Mouse (Mus musculus): ENCODE results near the gene Dlgap4. TPM values are rescaled to one million over a fixed set of nuclear protein-coding genes. Genes with fewer than 3 reads are reported as not detected.

Dlgap4 gene
- polyA plus RNA-seq, 1 experiment from 2014 or later = 66.4 TPM

- Histone ChIP-seq H3K9me3 (ENCODE audit: control insufficient read depth, low read length) (no peaks in the 10 kb centered on the region), H3K4me1 (replicated peaks; ENCODE audit: control insufficient read depth, insufficient read depth, low read length) (no peaks in the 10 kb centered on the region), H3K9ac (ENCODE audit: low read length) (no peak overlapping the region), H3K4me2 (ENCODE audit: low read depth, low read length) (no peak overlapping the region), H3K27me3 (ENCODE audit: control insufficient read depth, insufficient read depth, low read depth, low read length) (no peaks in the 10 kb centered on the region), H3K27ac (ENCODE audit: low read length) (no peak overlapping the region), H3K36me3 (ENCODE audit: control insufficient read depth, insufficient read depth, low read length) (no peaks in the 10 kb centered on the region), H3K4me3 (ENCODE audit: low read length) (no peak overlapping the region)
- ATAC-seq (ENCODE audit: low read depth) = no peak
- WGBS = 79% methylated on average over 9 of the region's 9 CpGs
Measured at GRCm38 (mm10) chr2:156626119-156626518, 12.6 kb downstream of the Dlgap4 start.

GRCm38 (mm10) chr2:156626544-156626943 is 13.0 kb downstream of the Dlgap4 start:
- ATAC-seq (ENCODE audit: low read depth) = no peak; the same call in 1 of the 2 replicates
- Histone ChIP-seq H3K27me3 (ENCODE audit: control insufficient read depth, insufficient read depth, low read depth, low read length) (no peaks in the 10 kb centered on the region), H3K36me3 (ENCODE audit: control insufficient read depth, insufficient read depth, low read length) (no peaks in the 10 kb centered on the region)

GRCm38 (mm10) chr2:156627917-156628316 is 14.4 kb downstream of the Dlgap4 start:
- Histone ChIP-seq H3K9me3 (ENCODE audit: control insufficient read depth, low read length) (no peaks in the 10 kb centered on the region), H3K9ac (ENCODE audit: low read length) (no peak overlapping the region), H3K4me3 (ENCODE audit: low read length) (no peak overlapping the region), H3K27ac (ENCODE audit: low read length) (no peak overlapping the region), H3K36me3 (ENCODE audit: control insufficient read depth, insufficient read depth, low read length) (no peaks in the 10 kb centered on the region), H3K27me3 (ENCODE audit: control insufficient read depth, insufficient read depth, low read depth, low read length) (no peaks in the 10 kb centered on the region), H3K4me1 (replicated peaks; ENCODE audit: control insufficient read depth, insufficient read depth, low read length) (no peaks in the 10 kb centered on the region), H3K4me2 (ENCODE audit: low read depth, low read length) (no peak overlapping the region)
- no peak for ATAC-seq (ENCODE audit: low read depth)
- WGBS = 29% methylated on average over 17 of the region's 17 CpGs

More at GRCm38 (mm10) chr2:156626544-156626943, 13.0 kb downstream of the Dlgap4 start:
- Histone ChIP-seq H3K9me3 (ENCODE audit: control insufficient read depth, low read length) (no peaks in the 10 kb centered on the region), H3K4me3 (ENCODE audit: low read length) (no peak overlapping the region), H3K4me2 (ENCODE audit: low read depth, low read length) (no peak overlapping the region), H3K27ac (ENCODE audit: low read length) (no peak overlapping the region), H3K4me1 (replicated peaks; ENCODE audit: control insufficient read depth, insufficient read depth, low read length) (no peaks in the 10 kb centered on the region), H3K9ac (ENCODE audit: low read length) (no peak overlapping the region)
- WGBS = 63% methylated on average over 8 of the region's 8 CpGs

GRCm38 (mm10) chr2:156630288-156630687 is 16.8 kb downstream of the Dlgap4 start:
- Histone ChIP-seq H3K4me3 (ENCODE audit: low read length) (no peak overlapping the region), H3K9me3 (ENCODE audit: control insufficient read depth, low read length) (no peaks in the 10 kb centered on the region), H3K27me3 (ENCODE audit: control insufficient read depth, insufficient read depth, low read depth, low read length) (no peaks in the 10 kb centered on the region), H3K4me1 (replicated peaks; ENCODE audit: control insufficient read depth, insufficient read depth, low read length) (no peaks in the 10 kb centered on the region), H3K4me2 (ENCODE audit: low read depth, low read length) (no peak overlapping the region), H3K9ac (ENCODE audit: low read length) (no peak overlapping the region), H3K27ac (ENCODE audit: low read length) (no peak overlapping the region), H3K36me3 (ENCODE audit: control insufficient read depth, insufficient read depth, low read length) (no peaks in the 10 kb centered on the region)
- no peak for ATAC-seq (ENCODE audit: low read depth)
- WGBS = 54% methylated on average over 1 of the region's 1 CpGs

- Histone ChIP-seq H3K27ac (ENCODE audit: low read length) (no peak overlapping the region), H3K4me1 (replicated peaks; ENCODE audit: control insufficient read depth, insufficient read depth, low read length) (no peaks in the 10 kb centered on the region), H3K36me3 (ENCODE audit: control insufficient read depth, insufficient read depth, low read length) (no peaks in the 10 kb centered on the region), H3K4me3 (ENCODE audit: low read length) (no peak overlapping the region), H3K27me3 (ENCODE audit: control insufficient read depth, insufficient read depth, low read depth, low read length) (no peaks in the 10 kb centered on the region), H3K9ac (ENCODE audit: low read length) (no peak overlapping the region), H3K9me3 (ENCODE audit: control insufficient read depth, low read length) (no peaks in the 10 kb centered on the region), H3K4me2 (ENCODE audit: low read depth, low read length) (no peak overlapping the region)
- 80% methylated on average over 9 of the region's 9 CpGs for WGBS
- ATAC-seq (ENCODE audit: low read depth) = no peak
Measured at GRCm38 (mm10) chr2:156632721-156633120, 19.2 kb downstream of the Dlgap4 start.

- H3K4me3 ChIP-seq (ENCODE audit: low read length) = no peak overlapping the region
- no peak for ATAC-seq (ENCODE audit: low read depth)
- no peaks in the 10 kb centered on the region for H3K4me1 ChIP-seq (replicated peaks; ENCODE audit: control insufficient read depth, insufficient read depth, low read length)
- H3K9ac ChIP-seq (ENCODE audit: low read length) = no peak overlapping the region
- 79% methylated on average over 9 of the region's 9 CpGs for WGBS
- H3K27me3 ChIP-seq (ENCODE audit: control insufficient read depth, insufficient read depth, low read depth, low read length) = no peaks in the 10 kb centered on the region
- H3K4me2 ChIP-seq (ENCODE audit: low read depth, low read length) = no peak overlapping the region
- no peaks in the 10 kb centered on the region for H3K9me3 ChIP-seq (ENCODE audit: control insufficient read depth, low read length)
- no peaks in the 10 kb centered on the region for H3K36me3 ChIP-seq (ENCODE audit: control insufficient read depth, insufficient read depth, low read length)
- H3K27ac ChIP-seq (ENCODE audit: low read length) = no peak overlapping the region
Measured at GRCm38 (mm10) chr2:156635091-156635490, 21.6 kb downstream of the Dlgap4 start.

GRCm38 (mm10) chr2:156641141-156641540 is 27.6 kb downstream of the Dlgap4 start:
- H3K36me3 ChIP-seq (ENCODE audit: control insufficient read depth, insufficient read depth, low read length) = no peaks in the 10 kb centered on the region
- H3K4me1 ChIP-seq (replicated peaks; ENCODE audit: control insufficient read depth, insufficient read depth, low read length) = no peaks in the 10 kb centered on the region
- H3K4me2 ChIP-seq (ENCODE audit: low read depth, low read length) = no peak overlapping the region
- H3K27me3 ChIP-seq (ENCODE audit: control insufficient read depth, insufficient read depth, low read depth, low read length) = no peaks in the 10 kb centered on the region
- no peak overlapping the region for H3K4me3 ChIP-seq (ENCODE audit: low read length)
- no peak for ATAC-seq (ENCODE audit: low read depth)
- H3K27ac ChIP-seq (ENCODE audit: low read length) = no peak overlapping the region
- no peak overlapping the region for H3K9ac ChIP-seq (ENCODE audit: low read length)
- no peaks in the 10 kb centered on the region for H3K9me3 ChIP-seq (ENCODE audit: control insufficient read depth, low read length)
- 59% methylated on average over 2 of the region's 2 CpGs for WGBS

- H3K4me2 ChIP-seq (ENCODE audit: low read depth, low read length) = no peak overlapping the region
- no peak overlapping the region for H3K9ac ChIP-seq (ENCODE audit: low read length)
- 11% methylated on average over 4 of the region's 4 CpGs for WGBS
- H3K4me3 ChIP-seq (ENCODE audit: low read length) = no peak overlapping the region
- no peaks in the 10 kb centered on the region for H3K36me3 ChIP-seq (ENCODE audit: control insufficient read depth, insufficient read depth, low read length)
- H3K27ac ChIP-seq (ENCODE audit: low read length) = no peak overlapping the region
- no peaks in the 10 kb centered on the region for H3K4me1 ChIP-seq (replicated peaks; ENCODE audit: control insufficient read depth, insufficient read depth, low read length)
- ATAC-seq (ENCODE audit: low read depth) = no peak
- no peaks in the 10 kb centered on the region for H3K27me3 ChIP-seq (ENCODE audit: control insufficient read depth, insufficient read depth, low read depth, low read length)
- H3K9me3 ChIP-seq (ENCODE audit: control insufficient read depth, low read length) = no peaks in the 10 kb centered on the region
Measured at GRCm38 (mm10) chr2:156642931-156643330, 29.4 kb downstream of the Dlgap4 start.

GRCm38 (mm10) chr2:156643406-156643805 is 29.9 kb downstream of the Dlgap4 start:
- Histone ChIP-seq H3K27ac (ENCODE audit: low read length) (no peak overlapping the region), H3K4me2 (ENCODE audit: low read depth, low read length) (no peak overlapping the region), H3K36me3 (ENCODE audit: control insufficient read depth, insufficient read depth, low read length) (no peaks in the 10 kb centered on the region), H3K9ac (ENCODE audit: low read length) (no peak overlapping the region), H3K9me3 (ENCODE audit: control insufficient read depth, low read length) (no peaks in the 10 kb centered on the region), H3K27me3 (ENCODE audit: control insufficient read depth, insufficient read depth, low read depth, low read length) (no peaks in the 10 kb centered on the region), H3K4me3 (ENCODE audit: low read length) (no peak overlapping the region), H3K4me1 (replicated peaks; ENCODE audit: control insufficient read depth, insufficient read depth, low read length) (no peaks in the 10 kb centered on the region)
- no peak for ATAC-seq (ENCODE audit: low read depth)
- WGBS = 48% methylated on average over 3 of the region's 3 CpGs

GRCm38 (mm10) chr2:156645145-156645544 is 31.6 kb downstream of the Dlgap4 start:
- H3K36me3 ChIP-seq (ENCODE audit: control insufficient read depth, insufficient read depth, low read length) = no peaks in the 10 kb centered on the region
- H3K4me2 ChIP-seq (ENCODE audit: low read depth, low read length) = no peak overlapping the region
- no peaks in the 10 kb centered on the region for H3K9me3 ChIP-seq (ENCODE audit: control insufficient read depth, low read length)
- H3K9ac ChIP-seq (ENCODE audit: low read length) = no peak overlapping the region
- no peaks in the 10 kb centered on the region for H3K27me3 ChIP-seq (ENCODE audit: control insufficient read depth, insufficient read depth, low read depth, low read length)
- H3K4me3 ChIP-seq (ENCODE audit: low read length) = no peak overlapping the region
- no peak for ATAC-seq (ENCODE audit: low read depth)
- no peaks in the 10 kb centered on the region for H3K4me1 ChIP-seq (replicated peaks; ENCODE audit: control insufficient read depth, insufficient read depth, low read length)
- 71% methylated on average over 6 of the region's 6 CpGs for WGBS
- no peak overlapping the region for H3K27ac ChIP-seq (ENCODE audit: low read length)
